Mouse (Mus musculus): ENCODE results near the gene Gucy2c. TPM values are rescaled to one million over a fixed set of nuclear protein-coding genes. Genes with fewer than 3 reads are reported as not detected.
"Not testable (repeated sequence)": the region's sequence is repeated elsewhere in the genome, so short reads cannot be mapped to it uniquely, and the experiment has no call there.

The Gucy2c gene
- total RNA-seq, 1 experiment from 2014 or later, result 0.22 TPM

- no peak for DNase-seq
Measured at GRCm38 (mm10) chr6:136803093-136803738, 21.7 kb upstream of the Gucy2c start.

- DNase-seq, result no peak
Measured at GRCm38 (mm10) chr6:136801274-136801673, 19.7 kb upstream of the Gucy2c start.

GRCm38 (mm10) chr6:136800710-136801109, 19.1 kb upstream of the Gucy2c start:
- DNase-seq, result no peak

- DNase-seq, result not testable (repeated sequence)
Measured at GRCm38 (mm10) chr6:136797874-136798693, 16.5 kb upstream of the Gucy2c start.

- no peak for DNase-seq
Measured at GRCm38 (mm10) chr6:136795850-136796249, 14.3 kb upstream of the Gucy2c start.

GRCm38 (mm10) chr6:136795110-136795509, 13.5 kb upstream of the Gucy2c start:
- no peak for DNase-seq

GRCm38 (mm10) chr6:136793831-136794525, 12.4 kb upstream of the Gucy2c start:
- DNase-seq, result no peak

GRCm38 (mm10) chr6:136792884-136793758, 11.6 kb upstream of the Gucy2c start:
- no peak for DNase-seq

GRCm38 (mm10) chr6:136789391-136789971, 7.9 kb upstream of the Gucy2c start:
- no peak for DNase-seq

GRCm38 (mm10) chr6:136782761-136783160, 1.2 kb upstream of the Gucy2c start:
- no peak for DNase-seq

GRCm38 (mm10) chr6:136782146-136782545, 581 bp upstream of the Gucy2c start:
- DNase-seq, result no peak

- DNase-seq, result no peak
Measured at GRCm38 (mm10) chr6:136776392-136776791, 5.2 kb downstream of the Gucy2c start.

- DNase-seq, result no peak
Measured at GRCm38 (mm10) chr6:136769859-136770258, 11.7 kb downstream of the Gucy2c start.

GRCm38 (mm10) chr6:136769143-136769542, 12.4 kb downstream of the Gucy2c start:
- DNase-seq, result no peak

- no peak for DNase-seq
Measured at GRCm38 (mm10) chr6:136763912-136764311, 17.7 kb downstream of the Gucy2c start.

- DNase-seq, result no peak
Measured at GRCm38 (mm10) chr6:136750567-136750966, 31.0 kb downstream of the Gucy2c start.

GRCm38 (mm10) chr6:136745586-136745985, 36.0 kb downstream of the Gucy2c start:
- DNase-seq, result no peak

GRCm38 (mm10) chr6:136743729-136744128, 37.8 kb downstream of the Gucy2c start:
- no peak for DNase-seq

GRCm38 (mm10) chr6:136742352-136743118, 39.0 kb downstream of the Gucy2c start:
- peak; percentile 86 for DNase-seq

GRCm38 (mm10) chr6:136741281-136741680, 40.3 kb downstream of the Gucy2c start:
- no peak for DNase-seq

- DNase-seq, result no peak
Measured at GRCm38 (mm10) chr6:136735766-136736165, 45.8 kb downstream of the Gucy2c start.
